Mouse (Mus musculus) testis, postnatal 14 days (tissue): ENCODE measurements around the gene Gse1.

Source experiments
- DNase-seq: peaks from one replicate; pipeline ENCODE4 v3.0.0; 2021; ENCODE audit warnings: low spot score

The Gse1 gene

DNA sequence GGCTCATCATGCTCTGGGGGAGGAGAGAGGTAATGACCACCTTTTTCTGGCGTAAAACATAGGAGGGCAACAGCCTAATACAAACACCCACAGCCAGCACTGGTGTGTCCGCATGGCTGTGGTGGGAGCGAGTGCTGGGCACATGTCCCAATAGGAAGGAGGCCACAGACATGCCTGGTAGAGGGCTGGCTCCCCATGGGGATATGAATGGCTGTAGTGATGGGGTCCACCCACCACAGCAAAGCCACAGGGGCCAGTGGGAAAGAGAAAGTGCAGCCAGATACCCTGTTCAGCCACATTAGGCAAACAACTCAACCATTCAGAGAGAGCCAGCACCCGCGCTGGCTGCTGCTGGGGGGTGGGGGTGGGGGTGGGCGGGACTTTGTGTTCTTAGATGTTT is 256.9 kb downstream of the Gse1 start:
- no peak for DNase-seq

DNA sequence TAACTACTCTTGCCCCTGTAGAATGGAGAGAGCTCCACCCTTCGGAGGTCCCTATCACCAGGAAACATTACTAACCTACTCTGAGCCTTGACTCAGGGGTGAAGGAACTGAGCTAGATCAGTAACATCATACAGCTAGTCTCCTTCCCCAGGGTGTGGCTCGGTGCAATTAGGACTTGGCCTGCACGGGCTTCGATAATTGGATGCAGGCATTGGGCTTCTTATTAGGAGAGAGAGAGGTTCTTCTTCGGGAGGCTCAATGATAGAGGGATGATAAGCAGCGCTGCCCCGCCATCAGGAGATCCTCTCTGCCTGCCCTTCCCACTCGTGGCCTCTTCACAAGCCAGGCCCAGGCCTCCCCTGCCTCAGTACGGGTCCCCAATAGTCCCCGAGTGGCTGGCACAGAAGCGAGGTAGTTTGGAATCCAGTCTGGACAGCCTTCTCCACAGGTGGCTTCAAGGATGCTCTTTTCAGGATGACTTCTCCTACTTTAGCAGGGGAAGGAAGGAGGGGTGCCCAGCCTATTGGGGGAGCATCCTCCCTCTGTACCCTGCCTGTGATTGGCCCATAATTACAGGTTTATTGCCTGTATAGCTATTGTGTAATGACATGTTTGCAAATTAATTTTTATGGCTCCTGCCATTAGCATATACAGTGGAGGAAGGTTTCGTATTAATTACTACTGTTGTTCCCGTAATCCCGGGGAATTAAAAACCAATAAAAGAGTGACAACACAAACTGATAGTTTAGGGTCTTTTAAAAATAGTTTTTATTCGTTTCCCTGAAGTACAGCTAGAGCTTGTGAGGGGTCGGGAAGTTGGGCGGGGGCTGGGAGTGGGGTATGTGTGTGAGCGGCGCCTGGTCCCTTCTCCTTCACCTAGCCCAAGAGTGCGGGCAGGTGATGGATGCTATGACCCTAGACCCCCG is 257.6 kb downstream of the Gse1 start:
- DNase-seq: no peak

DNA sequence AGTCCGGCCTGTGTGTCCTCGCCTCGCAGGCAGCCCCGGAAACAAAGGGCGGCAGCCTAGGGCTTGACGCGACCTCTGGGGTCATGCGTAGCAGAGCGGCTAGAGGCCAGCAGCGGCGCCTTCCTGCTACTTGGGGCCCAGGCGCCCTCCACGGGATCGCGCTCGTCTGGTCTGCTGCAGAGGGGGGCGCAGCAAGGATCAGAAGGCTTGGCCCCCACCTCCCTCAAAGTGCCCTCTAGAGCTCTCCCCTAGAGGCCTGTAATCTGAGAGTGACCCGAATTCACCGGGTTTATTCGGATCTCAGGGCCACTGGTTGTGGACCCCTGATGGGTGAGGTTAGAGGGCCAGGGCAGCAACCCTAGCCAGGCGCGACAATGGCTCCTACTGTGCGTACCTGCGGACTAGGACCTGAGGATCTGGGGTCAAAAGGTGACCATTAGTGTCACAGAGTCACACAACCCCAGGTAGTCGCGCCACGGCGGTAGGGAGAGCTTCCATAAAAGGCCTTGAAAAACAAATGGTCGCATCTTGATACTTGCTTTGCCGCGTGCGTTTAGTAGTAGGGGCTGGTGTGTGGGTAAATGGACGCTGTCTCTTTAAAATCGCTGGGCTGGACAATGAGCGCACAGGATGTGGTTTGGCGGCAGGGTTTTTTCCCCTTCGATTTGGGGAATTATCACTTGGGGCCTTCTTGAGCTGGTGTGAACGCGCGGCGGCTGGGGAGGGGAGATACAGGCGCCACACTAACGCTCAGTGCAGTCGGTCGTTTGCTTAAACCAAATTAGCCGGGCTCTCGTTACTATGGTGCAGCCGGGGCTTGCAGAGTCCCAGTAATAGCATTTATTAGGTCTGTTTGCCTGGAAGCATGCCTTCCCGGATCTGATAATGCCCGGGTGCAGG is 258.5 kb downstream of the Gse1 start:
- peak; percentile 34 for DNase-seq

DNA sequence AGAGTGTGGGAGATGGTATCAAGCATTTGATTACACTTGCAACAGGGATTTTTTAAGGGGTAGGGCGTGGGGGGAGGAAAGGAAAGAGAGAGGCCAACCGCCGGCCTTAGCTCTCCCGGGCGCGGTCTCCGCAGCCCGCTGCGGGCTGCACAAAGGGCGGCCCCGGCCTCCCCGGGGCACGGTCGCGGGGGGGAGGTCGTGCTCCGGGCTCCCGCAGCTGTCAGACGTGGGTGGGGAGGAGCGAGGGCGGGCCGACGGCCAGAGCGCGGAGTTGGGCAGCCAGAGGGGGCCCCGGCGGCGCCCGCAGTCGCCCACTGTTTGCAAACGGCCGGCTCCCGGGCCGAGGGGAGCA is 259.1 kb downstream of the Gse1 start:
- DNase-seq: no peak

DNA sequence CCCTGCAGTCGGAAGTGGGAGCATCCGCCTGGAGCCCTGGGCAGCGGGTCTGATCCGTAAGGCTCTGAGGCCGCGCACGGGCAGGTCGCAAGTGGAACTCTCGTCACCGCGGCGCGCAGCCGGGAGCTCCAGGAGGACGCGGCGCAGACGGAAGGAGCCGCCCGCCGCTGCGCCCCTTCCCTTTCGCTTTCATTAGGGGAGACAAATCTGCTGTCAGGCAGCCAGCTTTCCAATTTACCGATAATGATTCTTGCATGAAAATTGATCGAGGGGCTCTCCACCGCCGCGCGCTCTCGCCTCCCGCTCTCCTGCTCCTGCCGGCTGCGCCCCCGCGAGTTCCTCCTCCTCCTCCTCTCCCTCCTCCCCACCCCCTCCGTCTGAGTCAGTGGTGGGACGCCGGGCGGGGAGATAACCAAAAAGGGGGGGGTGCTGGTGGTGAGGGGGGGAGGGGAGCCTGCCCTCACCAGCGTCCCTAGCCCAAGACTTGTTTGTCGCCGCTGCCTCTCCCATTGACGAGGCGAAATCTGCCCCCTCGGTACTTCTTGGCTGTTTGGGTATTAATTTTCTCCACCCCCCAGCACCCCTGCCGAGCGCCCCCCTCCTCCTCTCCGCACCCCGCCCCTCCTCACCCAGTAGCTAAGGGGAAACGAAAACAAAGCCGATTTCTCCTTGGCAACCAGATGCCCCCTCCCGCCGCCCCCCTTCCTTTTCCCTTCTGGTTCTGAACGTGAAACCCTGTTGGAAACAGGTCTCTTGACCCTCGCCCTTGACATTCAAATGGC is 259.7 kb downstream of the Gse1 start:
- peak; percentile 47 for DNase-seq

DNA sequence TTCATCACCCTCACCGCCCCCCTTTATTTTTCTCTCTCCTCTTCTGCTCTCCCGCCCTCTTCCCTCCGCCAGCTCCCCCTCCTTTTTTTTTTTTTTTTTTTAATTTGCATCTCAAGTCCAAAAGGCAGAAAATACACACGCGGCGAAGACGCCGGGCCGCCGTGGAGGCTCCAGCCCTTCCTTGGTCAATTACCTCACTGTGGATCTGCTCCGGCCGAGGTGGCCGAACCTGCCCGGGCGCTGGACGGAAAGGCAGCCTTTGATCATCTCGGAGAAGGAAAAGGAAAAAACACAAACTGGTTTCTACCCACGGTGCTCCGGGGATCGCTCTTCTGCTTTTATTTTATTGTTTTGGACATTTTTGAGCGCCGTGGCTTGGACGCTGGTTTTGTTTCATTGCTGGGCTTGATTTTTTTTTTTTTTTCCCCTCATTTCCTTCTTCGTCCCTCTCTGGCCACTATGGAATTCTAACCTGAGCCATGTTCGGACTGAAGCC is 260.4 kb downstream of the Gse1 start:
- DNase-seq: no peak

DNA sequence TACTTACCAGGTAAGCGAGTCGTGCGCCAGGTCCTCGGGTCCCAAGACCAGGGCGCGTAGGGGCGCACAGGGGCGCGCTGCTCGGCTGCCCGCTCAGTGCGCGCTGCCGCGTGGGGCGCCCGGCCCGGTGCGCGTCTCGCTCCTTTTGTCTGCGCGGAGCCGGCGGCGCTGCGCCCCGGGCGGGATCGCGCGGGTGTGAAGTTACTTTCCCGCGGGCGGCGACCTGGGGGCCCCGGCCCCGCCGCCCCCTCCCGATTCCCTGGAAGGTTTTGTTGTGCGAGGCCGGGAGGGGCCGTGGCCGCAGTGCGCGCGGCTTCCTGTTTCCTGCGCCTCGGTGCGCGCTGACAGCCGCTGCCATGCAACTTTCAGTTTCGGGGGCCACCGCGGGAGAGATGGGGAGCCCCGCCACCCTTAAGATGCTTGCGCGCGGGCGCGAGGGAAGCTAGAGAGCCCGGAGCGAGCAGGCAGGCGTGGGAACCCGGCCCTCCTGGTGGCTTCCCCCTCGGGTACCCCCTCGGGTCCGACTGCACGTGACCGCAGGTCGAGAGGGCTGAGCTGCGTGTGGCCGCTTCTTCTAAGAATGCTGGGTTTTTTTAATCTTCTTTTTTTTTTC is 261.0 kb downstream of the Gse1 start:
- peak; percentile 60 for DNase-seq

DNA sequence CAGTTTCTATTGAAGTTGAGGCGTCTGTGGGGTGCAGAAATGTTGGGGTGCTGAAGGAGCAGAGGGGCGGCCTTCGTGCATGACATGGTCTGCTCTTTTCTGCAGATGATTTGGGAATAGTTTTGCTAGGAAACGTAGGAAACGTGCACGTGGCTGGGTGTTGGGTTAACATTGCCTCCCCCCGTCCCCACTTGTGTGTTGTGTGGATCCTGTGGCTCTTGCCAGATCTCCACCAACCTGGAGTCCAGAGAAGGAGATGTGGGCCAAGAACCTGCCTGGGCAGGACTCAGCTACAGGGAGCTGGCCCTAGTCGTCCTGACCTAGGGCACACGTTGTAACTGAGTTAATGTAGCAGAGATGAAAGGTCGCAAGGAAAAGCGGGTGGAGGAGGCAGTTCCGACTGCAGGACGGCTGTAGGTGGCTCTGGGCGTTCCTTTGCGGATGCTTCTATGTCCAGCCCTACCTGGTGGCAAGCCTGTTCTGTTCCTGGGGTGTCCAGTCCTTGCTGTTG is 261.6 kb downstream of the Gse1 start:
- peak; percentile 29 for DNase-seq

DNA sequence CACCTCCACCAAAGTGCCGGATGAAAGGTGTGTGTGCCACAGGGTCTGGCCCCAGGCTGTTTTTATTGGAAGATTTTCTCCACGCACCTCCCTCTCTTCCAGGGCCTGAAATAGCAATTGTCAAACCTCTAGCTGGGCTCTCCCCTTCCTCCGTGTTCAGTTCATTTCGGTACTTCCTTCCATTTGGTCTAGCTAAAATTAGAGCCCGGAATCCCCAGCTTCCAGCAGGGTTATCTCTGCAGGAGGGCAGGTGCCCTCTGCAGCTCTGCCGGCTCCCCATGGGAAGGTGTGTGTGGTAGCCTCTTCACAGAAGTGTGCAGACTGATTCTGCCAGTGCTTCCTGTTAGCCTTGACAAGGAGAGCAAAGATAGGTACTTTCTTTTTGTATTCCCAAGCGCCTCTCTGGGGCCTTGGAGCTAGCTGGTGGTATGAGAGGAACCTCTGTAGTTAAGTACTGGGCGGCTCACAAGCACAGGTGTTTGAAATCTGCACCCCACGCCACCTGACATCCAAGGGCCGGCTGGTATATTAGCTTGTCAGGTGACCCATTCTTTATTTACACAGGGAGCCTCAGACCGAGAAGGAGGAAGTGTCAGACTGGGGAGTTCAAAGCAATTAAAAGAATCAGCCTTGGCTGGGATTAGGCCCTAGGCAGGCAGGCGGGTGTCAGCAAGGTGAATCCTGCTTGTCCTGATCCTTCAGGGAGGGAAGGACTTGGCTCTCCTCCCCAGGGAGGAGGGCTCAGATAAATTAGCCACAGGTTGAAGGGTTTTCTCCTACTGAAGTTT is 262.3 kb downstream of the Gse1 start:
- no peak for DNase-seq

DNA sequence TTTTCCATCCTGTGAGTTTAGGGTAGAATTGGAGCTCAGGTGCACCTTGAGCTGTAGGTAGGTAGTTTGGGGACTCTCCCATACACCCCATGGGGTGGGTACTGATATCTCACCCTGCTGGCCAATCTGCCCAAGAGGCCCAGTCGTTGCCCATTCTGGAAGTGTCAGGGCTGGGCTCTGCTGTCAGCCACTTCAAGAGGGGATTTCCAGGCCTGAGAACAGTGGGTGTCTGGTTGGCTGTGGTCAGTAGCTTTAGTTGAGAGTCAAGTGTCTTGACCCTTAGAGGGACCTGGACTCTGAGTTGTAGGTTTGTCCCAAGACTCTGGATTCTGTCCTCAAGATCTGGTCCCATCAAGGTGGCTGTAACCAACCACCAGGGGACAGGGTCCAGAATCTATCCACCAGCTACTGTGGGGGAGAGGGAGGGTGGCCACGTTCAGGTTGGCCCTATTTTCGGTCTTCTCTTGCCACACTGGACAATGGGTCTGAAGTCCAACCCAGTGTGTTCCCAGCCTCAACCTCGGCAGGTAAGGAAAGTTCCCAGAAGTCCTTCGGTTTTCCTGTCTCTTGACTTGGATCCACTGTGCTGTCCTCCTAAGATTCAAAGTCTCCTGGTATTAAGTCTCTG is 263.0 kb downstream of the Gse1 start:
- no peak for DNase-seq

DNA sequence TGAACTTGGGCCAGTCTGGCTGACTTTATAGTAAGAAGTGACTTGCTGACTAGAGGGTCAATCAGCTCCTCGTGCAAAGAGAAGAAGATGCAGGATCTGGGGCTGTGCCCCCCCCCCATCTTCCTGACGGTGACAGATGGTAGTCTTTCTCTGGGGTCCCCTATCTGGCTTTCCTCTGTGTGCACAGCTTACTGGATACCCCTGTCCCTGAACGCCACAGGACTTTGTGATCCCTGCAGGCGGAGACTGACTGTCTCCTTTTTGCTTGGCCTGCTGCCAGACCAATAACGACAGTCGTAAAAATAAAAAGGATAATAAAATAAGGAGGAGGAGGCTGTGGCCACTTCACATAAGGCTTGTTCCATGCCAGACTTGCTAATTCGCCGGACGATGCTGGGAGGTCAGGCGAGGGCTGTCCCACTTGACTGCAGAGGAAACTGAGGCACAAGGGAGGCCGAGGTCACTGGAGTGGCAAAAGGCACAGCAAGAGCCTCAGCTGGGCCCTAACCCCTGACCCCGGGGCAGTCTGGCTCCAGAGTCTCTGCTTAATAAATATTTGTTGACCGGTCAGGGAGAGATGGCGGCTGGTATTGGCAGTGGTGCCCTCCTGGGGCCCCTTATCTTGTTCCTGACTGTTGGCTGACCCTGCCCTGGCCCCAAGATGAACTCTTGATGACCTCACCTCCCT is 264.1 kb downstream of the Gse1 start:
- DNase-seq: no peak

DNA sequence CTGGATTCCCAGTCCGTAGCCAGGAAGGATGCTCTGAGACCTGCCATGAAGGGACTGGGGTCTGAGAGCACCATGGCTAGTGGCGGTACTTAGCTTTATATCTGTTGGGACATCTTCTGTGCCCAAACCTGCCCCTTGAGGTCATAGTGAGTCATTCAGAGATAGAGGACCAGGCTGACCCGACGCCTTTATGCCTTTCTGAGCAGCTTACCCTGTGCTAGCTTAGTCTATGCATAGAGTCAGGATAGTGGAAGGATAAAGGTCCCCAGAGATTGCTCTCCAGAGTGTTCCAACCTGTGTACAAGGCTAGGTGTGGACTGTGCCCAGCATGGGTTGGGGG is 264.6 kb downstream of the Gse1 start:
- DNase-seq: no peak

DNA sequence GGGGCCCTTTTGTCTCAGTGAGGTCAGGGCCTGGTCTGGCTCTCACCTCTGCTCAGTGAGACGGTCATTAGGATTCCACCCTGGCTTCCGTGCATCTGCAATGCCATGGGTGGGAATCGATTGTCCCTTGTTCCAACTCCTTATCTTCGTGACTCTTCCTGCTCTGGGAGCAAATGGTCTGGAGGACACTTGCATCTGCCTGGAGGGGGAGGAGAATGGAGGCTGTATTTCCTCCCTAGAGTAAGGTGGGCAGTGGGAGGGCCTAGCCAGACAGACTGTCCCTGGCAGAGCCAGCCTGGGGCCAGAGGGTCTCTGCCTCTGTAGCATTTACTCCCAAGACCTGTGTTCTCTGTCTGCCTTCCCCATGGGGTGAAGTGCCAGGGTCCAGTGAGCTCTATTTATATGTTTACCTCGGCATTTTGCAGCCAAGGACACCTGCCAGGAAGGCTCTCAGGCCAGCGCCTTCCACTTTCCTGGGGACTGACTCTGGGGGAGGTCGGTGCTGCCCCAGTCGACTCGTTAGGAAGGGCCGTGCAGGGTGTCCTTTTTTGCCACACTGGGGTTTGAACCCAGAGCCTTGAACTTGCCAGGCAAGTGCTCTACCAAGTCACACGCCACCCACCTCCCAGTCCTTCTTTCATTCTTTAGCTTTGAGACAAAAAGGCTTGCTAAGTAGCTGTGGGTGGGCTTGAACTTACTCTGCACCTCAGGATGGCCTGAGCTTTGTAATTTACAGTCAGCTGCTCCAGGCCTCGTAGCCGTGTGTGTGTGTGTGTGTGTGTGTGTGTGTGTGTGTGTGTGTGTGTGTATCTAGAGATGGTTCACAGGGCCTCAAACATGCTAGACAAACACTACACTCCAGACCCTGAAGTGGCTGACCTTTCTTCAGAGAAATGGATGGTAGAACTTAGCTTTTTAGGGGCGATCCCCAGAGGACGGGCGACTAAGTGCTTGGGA is 265.5 kb downstream of the Gse1 start:
- DNase-seq: no peak

DNA sequence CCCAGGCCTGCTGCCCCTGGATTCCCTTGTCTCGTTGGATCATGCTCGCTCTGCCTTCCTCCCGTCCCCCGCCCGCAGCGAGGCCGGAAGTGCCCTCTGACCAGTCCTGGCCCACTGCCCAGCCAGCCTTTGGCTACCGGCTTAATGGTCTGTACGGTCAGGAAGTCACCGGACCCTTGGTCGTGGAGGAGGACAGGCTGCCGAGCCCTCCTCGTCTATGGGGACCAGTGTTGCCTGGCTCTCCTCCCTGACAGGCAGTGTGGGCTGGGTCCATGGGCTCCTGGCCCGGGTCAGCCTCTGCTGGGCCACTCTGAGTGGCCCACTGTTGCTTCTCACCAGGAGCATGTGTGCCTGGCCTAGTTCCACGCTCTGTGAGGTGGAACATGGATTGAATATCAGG is 266.6 kb downstream of the Gse1 start:
- DNase-seq: peak; percentile 36

DNA sequence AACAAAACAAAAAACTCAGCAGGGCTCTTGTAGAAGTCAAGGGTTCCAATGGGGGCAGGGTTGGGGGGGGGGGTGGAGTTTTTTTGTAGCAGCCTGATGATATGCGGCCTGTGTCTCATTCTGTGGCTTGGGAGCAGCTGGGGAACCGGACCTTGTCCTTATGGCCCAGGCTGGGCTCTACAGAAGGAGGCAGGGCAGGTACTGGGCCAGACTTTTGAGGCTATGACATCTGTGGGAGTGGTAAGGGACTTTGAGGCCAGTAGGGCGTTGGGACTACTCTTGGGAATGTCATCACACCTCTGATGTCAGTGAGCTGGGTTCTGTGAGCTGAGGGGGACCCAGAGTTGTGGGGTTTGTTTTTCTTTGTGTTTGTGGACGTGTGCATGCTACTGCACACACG is 267.2 kb downstream of the Gse1 start:
- no peak for DNase-seq

DNA sequence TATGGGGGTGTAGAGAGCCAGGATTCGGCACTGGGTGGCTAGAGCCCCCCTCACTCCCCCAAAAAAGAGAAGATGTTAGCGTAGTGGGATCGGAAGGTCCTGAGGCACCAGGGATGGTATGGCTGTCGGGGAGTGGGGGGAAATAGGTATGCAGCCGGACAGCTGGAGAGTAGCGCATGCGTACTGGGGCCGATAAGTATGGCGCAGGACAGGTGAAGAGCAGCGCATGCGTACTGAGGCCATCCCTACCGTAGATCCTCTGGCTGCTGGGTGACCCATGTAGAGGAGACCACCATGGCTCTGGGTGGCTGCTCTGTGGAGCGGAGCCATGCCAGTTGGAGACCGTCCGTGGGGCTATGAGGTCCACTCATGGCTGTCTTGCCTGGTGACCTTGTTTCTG is 268.2 kb downstream of the Gse1 start:
- peak; percentile 51 for DNase-seq

DNA sequence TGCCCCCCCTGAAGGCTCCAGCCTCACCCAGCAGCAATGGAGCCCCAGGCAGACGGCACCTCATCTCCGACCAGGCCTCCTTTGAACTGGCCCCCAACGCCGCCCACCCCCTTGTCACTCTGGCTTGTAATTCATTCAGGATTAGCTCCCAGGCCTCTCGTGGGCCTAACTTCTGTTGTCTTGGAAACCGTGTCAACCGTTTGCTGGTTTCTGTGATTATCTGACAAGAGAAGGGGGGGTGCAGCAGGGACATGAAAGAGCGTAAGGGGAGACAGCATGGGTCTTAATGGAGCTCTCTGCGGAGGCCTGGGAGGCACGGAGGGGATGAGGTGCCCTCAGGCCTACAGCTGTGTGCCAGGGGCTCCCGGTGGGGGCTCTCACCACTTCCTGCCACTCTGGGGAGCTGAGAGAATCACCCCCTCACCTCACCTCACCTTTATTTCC is 269.3 kb downstream of the Gse1 start:
- DNase-seq: no peak

DNA sequence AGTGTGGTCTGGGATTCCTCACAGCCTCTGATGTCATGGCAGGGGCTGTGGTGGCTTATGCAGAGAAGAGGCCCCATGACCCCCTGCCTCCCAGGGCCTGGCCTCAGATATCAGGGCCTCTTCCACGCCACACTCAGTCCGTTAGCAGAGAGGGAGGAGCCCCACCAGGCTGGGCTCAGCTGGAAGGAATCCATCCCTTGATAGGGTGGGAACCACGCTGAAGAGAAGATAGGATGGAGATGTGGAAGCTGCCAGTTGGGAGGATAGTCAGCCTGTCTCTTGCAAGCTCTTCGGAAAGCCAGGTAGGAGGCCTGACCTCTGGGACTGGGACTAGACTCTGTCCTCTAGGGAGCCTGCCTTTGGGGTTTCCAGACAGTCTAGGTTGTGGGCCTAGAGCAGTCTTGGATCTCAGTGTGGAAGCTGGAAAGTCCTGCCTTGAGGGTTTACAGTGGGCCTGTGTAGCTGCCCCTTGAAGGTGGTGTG is 270.1 kb downstream of the Gse1 start:
- no peak for DNase-seq
